Mouse (Mus musculus) G1E (cell line): ENCODE results near the gene Lamtor4. TPM values are rescaled to one million over a fixed set of nuclear protein-coding genes. Genes with fewer than 3 reads are reported as not detected.

Source experiments
- ATAC-seq: 2 replicates; pipeline ENCODE4 v1.8.0; 2016; ENCODE audit warnings: mild to moderate bottlenecking; ENCODE audit not compliant: insufficient number of reproducible peaks, poor library complexity, low FRiP score, severe bottlenecking; ENCODE audit errors: extremely low read depth
- DNase-seq: peaks from one replicate; pipeline ENCODE4 v3.0.0; 2012; ENCODE audit warnings: low spot score
- H3K27me3 ChIP-seq: 2 replicates; pipeline ENCODE4 v1.6.1; 2012; ENCODE audit warnings: mild to moderate bottlenecking, low read length, inconsistent platforms; ENCODE audit not compliant: insufficient read depth
- H3K36me3 ChIP-seq: replicated peaks from 2 replicates; pipeline ENCODE3; 2012; ENCODE audit warnings: mild to moderate bottlenecking, inconsistent platforms
- H3K4me1 ChIP-seq: 2 replicates; pipeline ENCODE4 v1.6.1; 2012; ENCODE audit warnings: low read depth, low read length, inconsistent platforms, mixed read lengths; ENCODE audit not compliant: insufficient read depth
- H3K4me3 ChIP-seq: 2 replicates; pipeline ENCODE4 v1.5.1; 2012; ENCODE audit warnings: low read depth, mild to moderate bottlenecking, inconsistent platforms, low read length, moderate library complexity, mixed read lengths
- H3K9me3 ChIP-seq: replicated peaks from 2 replicates; pipeline ENCODE4 v1.6.1; 2012; ENCODE audit warnings: inconsistent platforms
- CTCF ChIP-seq: IDR thresholded peaks from 2 replicates; pipeline ENCODE4 v1.5.1; 2012; ENCODE audit warnings: low read depth, low read length, inconsistent platforms, mixed read lengths
- GATA1 ChIP-seq: IDR thresholded peaks from 2 replicates; pipeline ENCODE4 v1.6.1; 2012; ENCODE audit warnings: borderline replicate concordance, low read length, inconsistent platforms, mixed read lengths
- GATA2 ChIP-seq: IDR thresholded peaks from 2 replicates; pipeline ENCODE4 v1.6.1; 2012; ENCODE audit warnings: low read depth, low read length, inconsistent platforms, borderline replicate concordance
- POLR2AphosphoS5 ChIP-seq: IDR thresholded peaks from 2 replicates; pipeline ENCODE4 v1.6.1; 2012; ENCODE audit warnings: low read depth, low read length, inconsistent platforms; ENCODE audit not compliant: insufficient replicate concordance
- TAL1 ChIP-seq: conservative IDR thresholded peaks from 2 replicates; pipeline ENCODE4 v1.6.1; 2012; ENCODE audit warnings: low read depth, low read length, inconsistent platforms, mixed read lengths
- polyA plus RNA-seq: library from polyadenylated mRNA; stranded (reverse); fragments of >175 nt; gene quantifications from 2 replicates; pipeline ENCODE4 v1.2.3, GENCODE M21; 2012
- total RNA-seq, 2 experiments: library from RNA; stranded (forward) in 1 of 2; stranded (reverse) in 1 of 2; fragments of 200-1000 nt in 1 of 2; fragments of >200 nt in 1 of 2; fragmentation: Nextera tagmentation in 1 of 2; gene quantifications; 2 replicates each; pipeline ENCODE4 v1.2.3; 2014 to 2017

The Lamtor4 gene
- total and polyA plus RNA-seq, 3 experiments, result 13.3 to 51.8 (median 22.9) TPM

DNA sequence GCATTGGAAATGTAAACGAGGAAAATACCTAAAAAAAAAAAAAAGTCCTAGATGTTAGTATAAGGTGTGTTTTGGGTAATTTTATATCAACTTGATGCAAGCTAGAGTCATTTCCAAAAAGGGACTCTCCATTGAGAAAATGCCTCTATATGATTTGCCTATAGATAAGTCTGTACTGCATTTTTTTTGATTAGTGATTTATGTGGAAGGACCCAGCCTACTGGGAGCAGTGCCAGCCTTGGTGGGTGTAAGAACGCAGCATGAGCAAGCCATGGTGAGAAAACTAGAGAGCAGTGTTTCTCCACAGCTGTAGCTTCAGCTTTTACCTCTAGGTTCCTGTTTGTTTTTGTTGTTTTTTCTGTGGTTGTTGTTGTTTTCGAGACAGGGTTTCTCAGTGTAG, 32.0 kb upstream of the Lamtor4 start:
- Histone ChIP-seq H3K4me1 (no peaks in the 10 kb centered on the region), H3K4me3 (no peak overlapping the region), H3K36me3 (no peaks in the 10 kb centered on the region), H3K27me3 (peaks cover under 1% of the 10 kb centered on the region; the same call in 1 of the 2 replicates), H3K9me3 (no peaks in the 10 kb centered on the region)
- DNase-seq, result no peak
- no peak for ATAC-seq
- TF ChIP-seq CTCF (no peak), POLR2AphosphoS5 (no peak), GATA1 (no peak), TAL1 (no peak), GATA2 (no peak)

GRCm38 (mm10) chr5:138225700-138226099, 29.6 kb upstream of the Lamtor4 start, which contains the start of gene Nxpe5:
Gene Nxpe5 (plus strand): TSS chr5:138225898.
- no peak for DNase-seq
- H3K4me1 ChIP-seq, result peaks cover 3% of the 10 kb centered on the region; the same call in 1 of the 2 replicates
- H3K9me3 ChIP-seq, result no peaks in the 10 kb centered on the region
- H3K27me3 ChIP-seq, result peaks cover 8% of the 10 kb centered on the region; the same call in 1 of the 2 replicates
- H3K36me3 ChIP-seq, result no peaks in the 10 kb centered on the region
- no peak for ATAC-seq
- TF ChIP-seq CTCF (no peak), POLR2AphosphoS5 (no peak), TAL1 (no peak), GATA1 (no peak), GATA2 (no peak)
- no peak within 1 kb of the TSS for H3K4me3 ChIP-seq

- no peak for TF ChIP-seq GATA1
- TF ChIP-seq GATA2, result no peak
- TF ChIP-seq CTCF, result no peak
- TF ChIP-seq POLR2AphosphoS5, result no peak
- TF ChIP-seq TAL1, result no peak
- no peak overlapping the region for H3K4me3 ChIP-seq
- peaks cover 8% of the 10 kb centered on the region; the same call in 1 of the 2 replicates for H3K27me3 ChIP-seq
- no peaks in the 10 kb centered on the region for H3K36me3 ChIP-seq
- H3K9me3 ChIP-seq, result no peaks in the 10 kb centered on the region
- H3K4me1 ChIP-seq, result peaks cover 3% of the 10 kb centered on the region; the same call in 1 of the 2 replicates
- DNase-seq, result no peak
- ATAC-seq, result no peak
These were observed 28.8 kb upstream of the Lamtor4 start for GRCm38 (mm10) chr5:138226491-138226890.

DNA sequence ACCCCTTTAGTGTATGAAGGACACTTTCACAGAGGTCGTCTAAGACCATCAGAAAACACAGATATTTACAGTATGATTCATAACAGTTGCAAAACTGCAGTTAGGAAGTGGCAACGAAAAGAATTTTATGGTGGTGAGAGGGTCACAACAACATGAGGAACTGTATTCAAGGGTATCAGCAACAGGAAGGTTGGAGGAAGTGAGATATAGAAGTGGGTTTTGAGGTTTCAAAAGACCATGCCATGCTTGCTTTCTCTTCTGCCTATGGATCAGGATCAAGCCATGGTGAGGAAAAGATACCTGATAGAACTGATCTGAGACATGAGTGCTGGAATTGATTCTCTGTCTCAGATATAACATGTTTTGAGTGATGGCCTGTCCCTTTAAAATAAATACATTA, 27.9 kb upstream of the Lamtor4 start:
- Histone ChIP-seq H3K4me3 (no peak overlapping the region), H3K4me1 (peaks cover 3% of the 10 kb centered on the region; the same call in 1 of the 2 replicates), H3K36me3 (no peaks in the 10 kb centered on the region), H3K9me3 (no peaks in the 10 kb centered on the region), H3K27me3 (peaks cover 9% of the 10 kb centered on the region)
- TF ChIP-seq GATA1 (no peak), GATA2 (no peak), CTCF (no peak), TAL1 (no peak), POLR2AphosphoS5 (no peak)
- no peak for DNase-seq
- ATAC-seq, result no peak

GRCm38 (mm10) chr5:138228026-138228425, 27.3 kb upstream of the Lamtor4 start:
- Histone ChIP-seq H3K27me3 (peaks cover 11% of the 10 kb centered on the region), H3K9me3 (no peaks in the 10 kb centered on the region), H3K4me3 (no peak overlapping the region), H3K36me3 (no peaks in the 10 kb centered on the region), H3K4me1 (peaks cover 3% of the 10 kb centered on the region; the same call in 1 of the 2 replicates)
- DNase-seq (no peak), ATAC-seq (no peak)
- TF ChIP-seq TAL1 (no peak), CTCF (peak; percentile 72)

GRCm38 (mm10) chr5:138229511-138229910, 25.8 kb upstream of the Lamtor4 start:
- Histone ChIP-seq H3K9me3 (no peaks in the 10 kb centered on the region), H3K4me3 (no peak overlapping the region), H3K36me3 (no peaks in the 10 kb centered on the region), H3K4me1 (peaks cover 3% of the 10 kb centered on the region; the same call in 1 of the 2 replicates), H3K27me3 (peaks cover 11% of the 10 kb centered on the region)
- ATAC-seq, result no peak
- DNase-seq, result no peak
- TF ChIP-seq POLR2AphosphoS5 (no peak), CTCF (no peak), GATA1 (no peak), TAL1 (no peak), GATA2 (no peak)

DNA sequence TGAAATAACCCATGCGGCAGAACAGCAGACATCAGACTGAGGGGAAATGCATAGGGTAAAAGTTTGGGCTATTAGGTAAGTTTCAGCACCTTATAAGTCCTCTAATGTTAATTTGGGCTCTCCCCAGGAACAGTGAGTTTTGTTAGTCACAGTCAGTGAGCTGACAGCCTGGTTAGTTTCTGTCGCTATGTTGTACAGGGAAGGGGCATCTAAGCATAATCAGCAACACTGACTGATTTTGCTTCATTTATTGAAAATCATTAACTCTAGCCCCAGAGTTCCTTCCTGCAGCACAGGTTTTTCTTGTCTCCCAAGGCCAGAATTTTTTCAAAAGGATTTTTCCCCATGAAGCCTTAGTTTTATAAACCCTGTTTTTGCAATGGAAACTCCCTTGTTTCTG, 21.5 kb upstream of the Lamtor4 start:
- ATAC-seq (no peak), DNase-seq (no peak)
- peaks cover 8% of the 10 kb centered on the region for H3K27me3 ChIP-seq
- H3K4me1 ChIP-seq, result no peaks in the 10 kb centered on the region
- H3K9me3 ChIP-seq, result no peaks in the 10 kb centered on the region
- no peak overlapping the region for H3K4me3 ChIP-seq
- no peak for TF ChIP-seq GATA2
- TF ChIP-seq GATA1, result no peak
- no peak for TF ChIP-seq TAL1
- TF ChIP-seq POLR2AphosphoS5, result no peak
- TF ChIP-seq CTCF, result no peak
- no peaks in the 10 kb centered on the region for H3K36me3 ChIP-seq
